Mouse (Mus musculus): Measurements from ENCODE around the gene Gdf10. TPM values are rescaled to one million over a fixed set of nuclear protein-coding genes. Genes with fewer than 3 reads are reported as not detected.

Gdf10 gene
- total RNA-seq, 2 experiments from 2014 or later, result 8.9 to 10.1 TPM

DNA sequence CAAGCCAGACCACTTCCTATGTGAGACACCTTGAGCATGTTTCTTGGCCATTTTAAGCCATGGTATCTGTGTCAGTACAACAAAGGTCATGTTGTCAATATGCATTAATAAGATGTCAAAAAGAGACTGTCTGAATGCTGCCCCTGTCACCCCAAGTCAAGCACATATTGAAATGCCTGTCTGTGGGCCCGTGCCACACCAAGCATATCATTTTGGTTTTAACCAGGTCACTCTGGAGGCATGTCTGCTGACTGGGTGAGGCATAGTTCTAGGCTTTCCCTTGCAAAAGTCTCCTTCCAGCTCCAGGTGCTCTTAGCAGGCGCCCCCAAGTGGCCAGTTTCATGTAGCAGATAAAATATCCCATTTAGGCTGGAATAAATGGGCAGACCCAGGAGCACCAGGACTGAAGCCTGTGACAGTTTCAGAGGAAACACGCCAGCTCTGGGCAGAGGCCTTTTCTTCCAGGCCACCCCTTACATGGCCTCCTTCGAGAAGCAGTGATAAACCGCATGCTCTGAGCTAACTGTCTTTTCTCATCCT lies 10.5 kb downstream of the Gdf10 start:
- peak; percentile 74 for DNase-seq

DNA sequence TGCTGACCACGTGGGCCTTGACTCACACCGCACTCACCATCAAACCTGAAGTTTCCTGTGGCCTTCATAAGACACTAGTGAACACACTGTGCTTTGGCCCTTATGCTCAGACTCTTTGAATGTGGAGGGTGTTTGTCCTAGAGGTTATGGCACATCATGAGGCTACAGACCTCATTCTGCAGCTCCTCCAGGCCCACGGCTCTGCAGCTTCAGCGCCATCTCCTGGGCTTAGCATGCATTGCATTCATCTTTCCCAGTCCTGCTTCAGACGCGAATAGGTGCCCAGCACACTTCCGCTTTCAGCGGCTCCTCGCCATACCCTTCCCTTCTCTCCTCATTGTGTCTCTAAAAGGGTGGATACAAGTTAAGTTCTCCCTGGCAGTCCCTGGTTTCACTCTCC lies 15.7 kb downstream of the Gdf10 start:
- DNase-seq, result peak; percentile 85

DNA sequence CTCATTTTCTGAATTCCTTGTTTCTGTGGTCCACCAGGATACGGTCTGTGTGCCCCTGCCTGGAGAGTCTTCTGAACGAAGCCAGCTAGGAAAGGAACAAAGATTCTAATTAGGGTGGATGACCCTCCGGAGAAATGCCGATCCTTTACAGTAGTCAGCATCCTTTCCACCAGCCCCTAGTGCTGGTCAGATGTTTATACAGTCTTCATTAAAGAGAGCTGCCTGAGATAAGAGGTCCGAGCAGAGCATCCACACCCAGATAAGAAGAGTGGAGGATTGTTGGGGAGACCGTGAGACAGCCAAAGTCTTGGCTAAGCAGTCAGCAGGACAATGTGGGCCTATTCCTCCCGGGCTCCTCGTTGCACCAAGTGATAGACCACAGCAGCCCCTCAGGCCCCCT lies 17.4 kb downstream of the Gdf10 start, which contains the start of gene Gdf2:
Gene Gdf2, plus strand, starts transcription at position 301 of the 400 bp plus-strand sequence.
- DNase-seq, result no peak

DNA sequence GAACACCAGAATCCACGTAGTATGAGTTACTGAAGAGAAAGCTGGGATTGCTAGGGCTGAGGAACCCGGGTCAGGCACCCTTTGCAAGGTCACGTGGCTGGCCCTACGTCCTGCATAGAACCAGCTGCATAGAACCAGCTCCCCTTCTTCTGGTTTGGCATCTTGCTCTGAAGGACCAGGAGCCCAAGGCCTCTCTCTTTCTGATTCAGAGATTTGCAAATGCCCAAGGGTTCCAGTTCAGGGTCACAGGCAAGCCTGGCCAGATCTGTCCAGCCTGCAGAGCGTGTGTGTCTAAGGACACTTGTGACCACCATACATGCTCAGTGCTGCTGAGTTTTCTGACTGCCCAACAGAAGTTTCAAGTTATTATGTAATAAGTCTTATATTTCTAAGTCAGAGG lies 18.8 kb downstream of the Gdf10 start:
- DNase-seq, result peak; percentile 56

DNA sequence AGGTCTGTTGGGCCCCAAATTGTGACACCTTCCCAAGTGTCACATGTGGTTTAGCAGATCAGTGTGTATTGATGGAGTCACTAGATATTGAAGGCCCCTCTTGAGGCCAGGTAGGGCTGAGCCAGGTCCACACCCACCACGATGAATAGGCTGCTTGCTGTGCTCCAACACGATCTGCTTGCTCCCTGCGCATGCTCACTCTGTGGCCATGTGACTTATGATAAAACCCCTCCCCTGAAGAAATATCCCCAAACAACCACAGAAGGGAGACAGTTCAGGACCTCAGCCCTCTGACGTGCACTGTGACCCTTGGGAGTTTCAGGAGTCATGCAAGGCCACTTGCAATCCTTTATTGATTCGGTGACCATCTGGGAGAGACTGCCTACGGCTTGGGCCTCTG lies 22.7 kb downstream of the Gdf10 start:
- no peak for DNase-seq

DNA sequence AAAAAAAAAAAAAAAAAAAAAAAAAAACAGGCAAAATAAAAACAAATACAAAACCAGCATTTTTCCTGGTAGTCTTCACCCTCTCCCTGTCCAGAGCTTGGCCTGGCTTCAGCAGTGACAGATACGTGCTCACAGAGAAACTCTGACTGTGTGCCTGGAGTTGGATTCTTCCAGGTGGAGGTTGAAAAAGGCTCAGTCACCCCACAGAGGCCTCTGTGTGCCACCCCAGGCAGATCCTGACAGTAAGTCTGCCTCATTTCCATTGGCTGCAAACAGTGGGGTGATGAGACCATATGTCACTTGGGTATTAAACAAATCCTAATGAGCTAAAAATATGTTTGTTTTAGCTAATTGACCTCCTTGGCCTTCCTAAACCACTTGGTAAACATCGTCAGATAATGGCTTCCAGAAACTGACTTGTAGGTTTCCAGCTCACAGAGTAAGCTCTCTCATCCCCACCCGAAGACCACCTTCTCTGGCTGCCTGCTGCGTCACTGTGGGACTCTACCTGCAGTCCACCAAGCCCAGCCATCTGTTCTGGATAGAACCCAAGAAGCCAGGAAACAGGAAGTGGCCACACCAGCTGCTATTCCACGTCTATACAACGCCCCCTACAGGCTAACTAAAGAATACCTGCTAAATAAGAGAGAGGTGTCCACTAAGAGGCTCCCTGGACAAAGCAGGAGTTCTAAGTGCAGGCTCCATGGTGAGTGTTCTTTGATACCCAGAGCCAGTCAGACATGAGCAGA lies 29.0 kb downstream of the Gdf10 start:
- DNase-seq, result no peak

DNA sequence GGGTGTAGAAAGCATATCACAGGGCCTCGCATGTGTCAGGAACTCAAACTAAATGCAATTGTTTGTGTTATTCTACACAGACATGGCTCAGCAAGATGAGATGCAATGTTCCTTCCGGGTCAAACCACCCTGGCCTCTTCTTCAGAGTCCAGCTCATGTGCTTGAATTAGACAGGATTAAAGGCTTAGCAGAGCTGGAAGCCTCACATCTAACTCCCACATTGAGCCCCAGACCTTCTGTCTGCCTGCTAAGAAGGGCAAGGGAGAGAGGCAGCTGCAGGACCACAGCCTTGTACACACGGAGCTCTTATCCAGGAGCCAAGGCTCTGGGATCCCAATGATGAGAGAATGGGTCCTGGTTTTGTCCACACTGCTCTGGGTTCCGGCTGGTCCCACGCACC lies 30.4 kb downstream of the Gdf10 start, which contains the start of gene Rbp3:
Gene Rbp3, plus strand, starts transcription at position 243 of the 400 bp plus-strand sequence.
- no peak for DNase-seq

DNA sequence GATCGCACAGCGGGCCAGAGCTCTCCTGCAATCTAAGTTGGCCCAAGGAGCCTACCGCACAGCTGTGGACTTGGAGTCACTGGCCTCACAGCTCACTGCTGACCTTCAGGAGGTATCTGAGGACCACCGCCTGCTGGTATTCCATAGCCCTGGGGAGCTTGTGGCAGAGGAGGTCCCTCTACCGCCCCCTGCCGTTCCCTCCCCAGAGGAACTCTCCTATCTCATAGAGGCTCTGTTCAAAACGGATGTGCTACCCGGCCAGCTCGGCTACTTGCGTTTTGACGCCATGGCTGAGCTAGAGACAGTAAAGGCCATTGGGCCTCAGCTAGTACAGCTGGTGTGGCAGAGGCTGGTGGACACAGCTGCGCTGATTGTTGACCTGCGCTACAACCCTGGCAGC lies 32.7 kb downstream of the Gdf10 start:
- DNase-seq, result no peak

DNA sequence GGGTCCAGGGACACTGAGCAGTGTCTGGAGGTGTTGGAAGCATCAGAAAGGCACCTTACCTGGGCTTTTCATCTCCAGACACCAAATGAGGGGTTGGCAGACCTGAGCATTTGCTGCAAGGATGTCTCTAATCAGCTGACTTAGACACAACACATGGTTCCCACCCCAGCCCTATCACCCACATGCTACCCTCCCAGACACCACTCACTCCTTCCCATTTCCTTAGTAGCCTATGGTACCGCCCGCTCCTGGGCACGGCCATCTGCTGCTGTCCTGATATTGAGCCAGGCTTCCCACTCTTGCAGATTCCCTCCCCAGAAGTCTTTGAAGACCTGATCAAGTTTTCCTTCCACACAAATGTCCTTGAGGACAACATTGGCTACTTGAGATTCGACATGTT lies 34.8 kb downstream of the Gdf10 start:
- no peak for DNase-seq

DNA sequence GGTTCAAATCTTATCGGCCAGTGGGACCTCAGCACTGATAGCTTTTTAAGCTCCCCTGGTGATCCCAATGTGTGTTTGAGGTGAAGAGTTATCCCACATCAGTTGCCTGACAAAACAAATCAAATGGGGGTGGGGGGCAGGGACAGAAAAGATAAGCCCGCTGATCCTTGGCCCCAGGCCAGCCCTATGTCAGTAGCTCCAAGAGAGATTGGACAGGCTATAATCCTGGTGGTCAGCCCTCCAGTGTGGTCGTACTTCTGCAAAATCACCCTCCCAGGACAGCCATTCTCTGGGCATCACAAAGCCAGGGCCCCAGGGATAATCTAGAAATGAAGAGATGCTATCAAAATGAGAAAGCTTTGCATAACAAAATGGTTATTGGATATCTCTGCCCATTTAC lies 35.5 kb downstream of the Gdf10 start:
- DNase-seq, result no peak

DNA sequence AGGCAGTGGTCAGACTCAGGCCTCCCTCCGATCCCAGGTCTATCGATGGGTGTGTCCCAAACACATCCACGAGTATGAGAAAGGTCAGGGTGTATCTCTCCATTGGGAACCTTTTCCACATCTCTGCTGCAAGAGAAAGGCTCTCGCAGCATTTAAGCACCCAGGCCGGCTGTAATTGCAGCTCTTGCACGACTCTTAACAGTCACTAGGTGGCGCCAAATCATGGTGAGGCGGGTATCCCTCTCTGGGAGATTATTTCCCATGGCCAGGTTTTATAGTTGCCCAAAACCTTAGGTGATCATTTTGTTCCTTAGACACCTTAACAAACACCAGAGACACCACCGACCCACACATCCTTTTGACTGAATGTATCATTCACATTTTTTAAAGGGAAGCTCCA lies 36.0 kb downstream of the Gdf10 start:
- peak; percentile 71 for DNase-seq

DNA sequence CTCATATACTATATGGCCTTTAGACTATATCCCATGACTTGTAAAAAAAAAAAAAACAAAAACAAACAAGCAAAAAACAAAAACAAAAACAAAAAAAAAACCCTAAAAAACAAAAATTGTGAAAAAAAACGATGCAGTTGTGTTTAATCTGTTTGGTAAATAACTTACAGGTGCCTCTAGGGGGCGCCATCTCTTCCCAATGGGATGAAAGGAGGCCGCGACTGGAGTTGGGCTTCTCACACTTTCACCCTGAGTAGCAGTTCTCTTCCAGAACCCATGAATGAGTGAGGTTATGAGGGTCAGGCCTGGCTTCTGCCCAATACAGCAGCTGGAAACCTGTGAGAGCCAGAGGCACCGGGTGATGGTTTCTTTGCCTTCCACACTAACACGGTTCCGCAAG lies 42.3 kb downstream of the Gdf10 start:
- no peak for DNase-seq

DNA sequence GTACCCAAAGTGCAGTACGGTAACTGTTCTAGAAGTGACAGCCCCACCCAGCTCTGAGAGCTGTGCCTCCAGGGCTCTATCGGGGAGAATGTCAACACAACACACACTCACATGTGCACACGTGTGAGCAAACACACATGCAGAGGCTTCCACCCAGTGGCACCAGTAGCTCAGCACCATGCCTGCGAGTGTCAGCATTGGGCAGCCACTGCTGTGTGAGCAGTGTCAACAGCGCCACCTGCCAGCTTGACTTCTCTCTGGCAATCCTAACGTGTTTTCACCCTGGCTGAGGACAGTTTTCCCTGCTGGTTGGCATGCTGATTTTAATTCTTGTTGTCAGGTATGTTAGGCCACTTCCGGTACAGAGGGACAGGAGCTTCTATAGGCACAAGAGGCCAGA lies 49.3 kb downstream of the Gdf10 start:
- DNase-seq, result peak; percentile 22

DNA sequence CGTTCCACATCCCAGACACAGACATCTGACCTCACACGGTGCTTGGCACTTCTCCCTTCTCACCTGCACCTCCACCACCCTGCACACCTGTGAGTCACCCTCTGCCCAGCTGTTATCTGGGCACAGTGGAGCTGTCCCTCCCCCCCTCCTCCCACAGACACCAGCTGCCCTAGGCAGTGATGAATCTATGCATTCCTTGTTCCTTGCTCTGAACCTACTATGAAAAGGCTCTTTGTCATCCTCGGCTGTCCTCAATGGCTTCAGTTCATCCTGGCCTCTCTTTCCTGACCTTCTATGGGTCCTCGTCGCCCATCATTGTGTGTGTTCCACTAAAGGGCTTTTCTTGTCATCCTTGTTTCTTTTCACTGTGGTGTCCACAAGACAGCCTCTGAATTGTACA lies 51.4 kb downstream of the Gdf10 start:
- no peak for DNase-seq

DNA sequence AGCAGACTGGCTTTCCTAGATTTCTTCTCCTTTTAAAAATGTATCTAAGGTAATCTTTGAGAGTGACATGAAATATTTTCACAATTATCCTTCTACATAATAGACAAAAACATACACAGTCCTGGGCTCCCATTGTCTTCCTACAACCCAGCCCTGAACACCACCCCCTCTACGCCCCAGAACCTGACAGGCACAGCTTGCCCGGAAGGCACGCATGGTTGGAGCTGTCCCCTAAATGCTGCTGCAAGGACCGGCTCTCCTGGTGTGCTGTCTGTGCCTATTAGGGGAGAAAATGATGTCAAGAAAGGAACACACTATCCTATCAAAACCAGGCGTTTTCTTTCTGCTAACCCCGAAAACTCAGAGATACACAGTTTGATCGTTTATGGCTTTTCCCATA lies 54.4 kb downstream of the Gdf10 start:
- no peak for DNase-seq

DNA sequence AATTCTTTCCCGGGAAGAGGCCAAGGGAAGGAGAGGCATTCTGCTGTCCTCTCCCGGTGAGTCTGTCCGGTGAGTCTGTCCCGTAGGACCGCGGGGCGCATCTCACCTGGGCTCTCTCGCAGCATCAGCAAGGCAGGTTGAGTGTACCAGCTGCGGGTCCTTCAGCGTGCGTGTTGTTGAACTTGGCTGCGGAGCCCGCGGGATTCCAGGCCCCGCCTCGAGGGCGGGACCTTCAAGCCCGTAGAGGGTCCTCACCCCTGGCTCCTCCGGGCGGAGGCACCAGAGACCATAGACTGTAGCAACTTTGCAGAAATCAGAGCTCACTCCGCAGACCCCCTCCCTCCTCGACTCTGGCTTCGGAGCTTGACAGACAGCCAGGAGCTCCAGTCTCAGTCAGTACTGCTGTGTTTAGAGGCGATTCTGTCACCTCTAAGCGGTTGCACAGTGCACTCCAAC lies 55.2 kb downstream of the Gdf10 start, which contains the start of gene Zfp488:
Gene Zfp488, minus strand, starts transcription at position 161 of the 456 bp plus-strand sequence.
- no peak for DNase-seq

Other genes starting within 250 kb of the Gdf10 start
- gene Gdf2, start 17.5 kb downstream of the Gdf10 start, total RNA-seq (2021), result 1 to 10 TPM; 1.9 to 4.8 TPM
- under 1 TPM in 1 of 2 experiments, not detected in 1; 0.06 TPM for gene Rbp3, start 30.4 kb downstream of the Gdf10 start, total RNA-seq (2021)
- gene Zfp488, start 55.2 kb downstream of the Gdf10 start, total RNA-seq (2021), result under 1 TPM in 1 of 2 experiments, not detected in 1; 0.12 TPM
- gene Gm30083, start 91.6 kb downstream of the Gdf10 start, total RNA-seq (2021), result not detected
- gene Gm5460, start 93.2 kb downstream of the Gdf10 start, total RNA-seq (2021), result under 1 TPM in 1 of 2 experiments, not detected in 1; 0.06 TPM
- not detected for gene Antxrl, start 129.1 kb downstream of the Gdf10 start, total RNA-seq (2021)
- gene Anxa8, start 162.4 kb downstream of the Gdf10 start, total RNA-seq (2021), result 1 to 10 TPM; 7.9 to 8.5 TPM
- gene A630023A22Rik, start 179.2 kb downstream of the Gdf10 start, total RNA-seq (2021), result not detected
- under 1 TPM; 0.27 to 0.30 TPM for gene Npy4r, start 228.9 kb downstream of the Gdf10 start, total RNA-seq (2021)